Mouse (Mus musculus) lung, embryonic 14.5 days (tissue): ENCODE measurements around the gene Dok5. TPM values are rescaled to one million over a fixed set of nuclear protein-coding genes. Genes with fewer than 3 reads are reported as not detected.

Experiments used
- ATAC-seq: fragments of 200-750 bp; cut with Nextera tagmentation; 2 replicates; pipeline ENCODE4 v1.8.0; 2017; ENCODE audit warnings: mild to moderate bottlenecking, moderate TSS enrichment, moderate library complexity; ENCODE audit not compliant: insufficient read depth
- DNase-seq: peaks from one replicate; pipeline ENCODE4 v3.0.0-alpha.2; 2015
- H3K27ac ChIP-seq: fragments of 300-500 bp; sonication (generic); 2 replicates; pipeline ENCODE4 v1.5.1; 2014; ENCODE audit warnings: low read depth, mild to moderate bottlenecking, moderate library complexity
- H3K27me3 ChIP-seq: fragments of 300-500 bp; sonication (generic); 2 replicates; pipeline ENCODE4 v1.6.1; 2014; ENCODE audit warnings: low read length, control low read depth; ENCODE audit not compliant: insufficient read depth
- H3K36me3 ChIP-seq: fragments of 300-500 bp; sonication (generic); 2 replicates; pipeline ENCODE4 v1.6.1; 2014; ENCODE audit warnings: control low read depth; ENCODE audit not compliant: insufficient read depth
- H3K4me1 ChIP-seq: fragments of 300-500 bp; sonication (generic); 2 replicates; pipeline ENCODE4 v1.6.1; 2014; ENCODE audit warnings: antibody characterized with exemption, control low read depth; ENCODE audit not compliant: insufficient read depth
- H3K4me2 ChIP-seq: fragments of 300-500 bp; sonication (generic); 2 replicates; pipeline ENCODE4 v1.6.1; 2014; ENCODE audit warnings: mild to moderate bottlenecking
- H3K4me3 ChIP-seq: fragments of 300-500 bp; sonication (generic); 2 replicates; pipeline ENCODE4 v1.5.1; 2014; ENCODE audit warnings: low read depth, low read length
- H3K9ac ChIP-seq: fragments of 300-500 bp; sonication (generic); 2 replicates; pipeline ENCODE4 v1.6.1; 2014
- H3K9me3 ChIP-seq: fragments of 300-500 bp; sonication (generic); 2 replicates; pipeline ENCODE4 v1.6.1; 2016; ENCODE audit warnings: low read depth, low read length, control low read depth
- CTCF ChIP-seq: IDR thresholded peaks from 2 replicates; pipeline ENCODE4 v1.5.1; 2016; ENCODE audit warnings: antibody characterized with exemption, low read depth
- WGBS: fragments of 180-500 bp; shearing (Covaris S2); extraction: QIAGEN DNeasy Blood & Tissue Kit; methylation state at CpG from one replicate; pipeline ENCODE4 v1.1.7; 2014; 5-methylcytosine and 5-hydroxymethylcytosine counted together
- polyA plus RNA-seq: library from polyadenylated mRNA; unstranded; fragments of >200 nt; fragmentation: Nextera tagmentation; extraction: Ambion mirVana; gene quantifications from 2 replicates; pipeline ENCODE4 v1.2.1, GENCODE M21; 2014

Gene Dok5
- polyA plus RNA-seq, 1 experiment from 2014 or later = 0.83 TPM

GRCm38 (mm10) chr2:170771555-170771954, 39.9 kb downstream of the Dok5 start:
- no peaks in the 10 kb centered on the region for H3K36me3 ChIP-seq
- TF ChIP-seq CTCF = no peak
- no peak for DNase-seq
- H3K27ac ChIP-seq = no peak overlapping the region
- H3K4me2 ChIP-seq = no peak overlapping the region
- WGBS = 8% methylated on average over 1 of the region's 1 CpGs
- no peaks in the 10 kb centered on the region; the same call in 1 of the 2 replicates for H3K27me3 ChIP-seq
- no peak overlapping the region for H3K4me3 ChIP-seq
- no peaks in the 10 kb centered on the region for H3K9me3 ChIP-seq
- ATAC-seq = no peak
- H3K9ac ChIP-seq = no peak overlapping the region
- H3K4me1 ChIP-seq = no peaks in the 10 kb centered on the region

- H3K27ac ChIP-seq = no peak overlapping the region
- WGBS = 15% methylated on average over 19 of the region's 19 CpGs
- no peaks in the 10 kb centered on the region for H3K36me3 ChIP-seq
- H3K4me2 ChIP-seq = peak overlapping the region; percentile 44
- no peaks in the 10 kb centered on the region; the same call in 1 of the 2 replicates for H3K27me3 ChIP-seq
- H3K9me3 ChIP-seq = no peaks in the 10 kb centered on the region
- H3K9ac ChIP-seq = no peak overlapping the region
- no peak overlapping the region for H3K4me3 ChIP-seq
- ATAC-seq = no peak
- no peaks in the 10 kb centered on the region for H3K4me1 ChIP-seq
- no peak for TF ChIP-seq CTCF
- DNase-seq = peak; percentile 49
Observed at GRCm38 (mm10) chr2:170772126-170772884, 40.7 kb downstream of the Dok5 start.

- Histone ChIP-seq H3K4me3 (no peak overlapping the region), H3K36me3 (no peaks in the 10 kb centered on the region), H3K4me2 (no peak overlapping the region), H3K4me1 (no peaks in the 10 kb centered on the region), H3K27ac (no peak overlapping the region), H3K27me3 (no peaks in the 10 kb centered on the region; the same call in 1 of the 2 replicates), H3K9ac (no peak overlapping the region), H3K9me3 (no peaks in the 10 kb centered on the region)
- DNase-seq = no peak
- no peak for ATAC-seq
- TF ChIP-seq CTCF = no peak
- 61% methylated on average over 8 of the region's 8 CpGs for WGBS
Observed at GRCm38 (mm10) chr2:170772885-170773270, 41.3 kb downstream of the Dok5 start.

GRCm38 (mm10) chr2:170775577-170775976, 44.0 kb downstream of the Dok5 start:
- Histone ChIP-seq H3K27ac (no peak overlapping the region), H3K4me2 (no peak overlapping the region), H3K4me1 (no peaks in the 10 kb centered on the region), H3K4me3 (no peak overlapping the region), H3K36me3 (no peaks in the 10 kb centered on the region), H3K27me3 (no peaks in the 10 kb centered on the region), H3K9ac (no peak overlapping the region), H3K9me3 (no peaks in the 10 kb centered on the region)
- no peak for TF ChIP-seq CTCF
- no peak for ATAC-seq
- WGBS = 90% methylated on average over 15 of the region's 15 CpGs
- no peak for DNase-seq

- TF ChIP-seq CTCF = no peak
- no peaks in the 10 kb centered on the region for H3K27me3 ChIP-seq
- no peak overlapping the region for H3K9ac ChIP-seq
- no peak overlapping the region for H3K4me3 ChIP-seq
- DNase-seq (no peak), ATAC-seq (no peak)
- H3K36me3 ChIP-seq = no peaks in the 10 kb centered on the region
- no peaks in the 10 kb centered on the region for H3K9me3 ChIP-seq
- H3K27ac ChIP-seq = no peak overlapping the region
- no peaks in the 10 kb centered on the region for H3K4me1 ChIP-seq
- 87% methylated on average over 11 of the region's 11 CpGs for WGBS
- no peak overlapping the region for H3K4me2 ChIP-seq
Observed at GRCm38 (mm10) chr2:170776107-170776506, 44.5 kb downstream of the Dok5 start.

GRCm38 (mm10) chr2:170777572-170777971, 46.0 kb downstream of the Dok5 start:
- H3K27ac ChIP-seq = no peak overlapping the region
- ATAC-seq (no peak), DNase-seq (no peak)
- TF ChIP-seq CTCF = no peak
- H3K36me3 ChIP-seq = no peaks in the 10 kb centered on the region
- no peaks in the 10 kb centered on the region for H3K4me1 ChIP-seq
- H3K9ac ChIP-seq = no peak overlapping the region
- no peaks in the 10 kb centered on the region for H3K27me3 ChIP-seq
- no peak overlapping the region for H3K4me3 ChIP-seq
- no peaks in the 10 kb centered on the region for H3K9me3 ChIP-seq
- 75% methylated on average over 6 of the region's 6 CpGs for WGBS
- no peak overlapping the region for H3K4me2 ChIP-seq

- no peak for ATAC-seq
- Histone ChIP-seq H3K9ac (no peak overlapping the region), H3K4me1 (no peaks in the 10 kb centered on the region), H3K9me3 (no peaks in the 10 kb centered on the region), H3K4me2 (no peak overlapping the region), H3K36me3 (no peaks in the 10 kb centered on the region), H3K27me3 (no peaks in the 10 kb centered on the region), H3K4me3 (no peak overlapping the region), H3K27ac (no peak overlapping the region)
- no peak for DNase-seq
- 85% methylated on average over 11 of the region's 11 CpGs for whole genome bisulfite sequencing
- TF ChIP-seq CTCF = no peak
Observed at GRCm38 (mm10) chr2:170780010-170780750, 48.6 kb downstream of the Dok5 start.
